Mouse (Mus musculus) spleen, adult 2 months (tissue): ENCODE results near the gene Fam117a.

ENCODE experiments used
- CTCF ChIP-seq: fragments of 200-500 bp; IDR thresholded peaks from 2 replicates; pipeline ENCODE4 v1.5.1; 2011; ENCODE audit warnings: mild to moderate bottlenecking, inconsistent platforms; ENCODE audit not compliant: insufficient read depth, insufficient read length, insufficient replicate concordance; ENCODE audit errors: extremely low read depth
- POLR2A ChIP-seq: fragments of 200-500 bp; IDR thresholded peaks from 2 replicates; pipeline ENCODE4 v1.6.1; 2011; ENCODE audit warnings: low read depth, low read length, inconsistent platforms

DNA sequence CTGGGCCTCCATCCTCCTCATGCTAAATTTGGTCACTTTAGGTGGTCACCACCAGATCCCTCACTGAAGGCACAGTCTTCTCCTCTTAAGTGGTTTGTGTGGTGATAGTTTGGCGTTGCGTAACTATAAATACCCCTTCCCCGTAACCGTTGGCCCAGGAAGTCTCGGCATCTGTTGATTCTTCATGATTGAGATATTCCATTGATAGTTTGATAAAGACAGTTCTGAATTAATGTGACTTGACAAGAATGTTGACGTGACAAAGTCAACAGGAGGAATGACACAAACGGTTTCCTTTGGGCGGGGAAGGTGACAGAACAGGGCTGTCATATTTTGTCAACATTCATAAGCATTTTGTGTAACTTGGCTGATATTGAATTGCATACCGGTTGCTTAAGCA is 16.4 kb downstream of the Fam117a start:
- TF ChIP-seq CTCF = no peak
- no peak for TF ChIP-seq POLR2A
